Mouse (Mus musculus) lung, adult 2 months (tissue): ENCODE measurements around the gene Prrc2b.

Experiments used
- CTCF ChIP-seq: fragments of 200-500 bp; IDR thresholded peaks from 2 replicates; pipeline ENCODE4 v1.5.1; 2011; ENCODE audit warnings: mild to moderate bottlenecking, low read length, control low read depth; ENCODE audit not compliant: insufficient read depth
- POLR2A ChIP-seq: fragments of 200-500 bp; IDR thresholded peaks from 2 replicates; pipeline ENCODE4 v1.6.1; 2011; ENCODE audit warnings: low read depth, mild to moderate bottlenecking, control low read depth, low read length, borderline replicate concordance; ENCODE audit errors: extremely low read depth

DNA sequence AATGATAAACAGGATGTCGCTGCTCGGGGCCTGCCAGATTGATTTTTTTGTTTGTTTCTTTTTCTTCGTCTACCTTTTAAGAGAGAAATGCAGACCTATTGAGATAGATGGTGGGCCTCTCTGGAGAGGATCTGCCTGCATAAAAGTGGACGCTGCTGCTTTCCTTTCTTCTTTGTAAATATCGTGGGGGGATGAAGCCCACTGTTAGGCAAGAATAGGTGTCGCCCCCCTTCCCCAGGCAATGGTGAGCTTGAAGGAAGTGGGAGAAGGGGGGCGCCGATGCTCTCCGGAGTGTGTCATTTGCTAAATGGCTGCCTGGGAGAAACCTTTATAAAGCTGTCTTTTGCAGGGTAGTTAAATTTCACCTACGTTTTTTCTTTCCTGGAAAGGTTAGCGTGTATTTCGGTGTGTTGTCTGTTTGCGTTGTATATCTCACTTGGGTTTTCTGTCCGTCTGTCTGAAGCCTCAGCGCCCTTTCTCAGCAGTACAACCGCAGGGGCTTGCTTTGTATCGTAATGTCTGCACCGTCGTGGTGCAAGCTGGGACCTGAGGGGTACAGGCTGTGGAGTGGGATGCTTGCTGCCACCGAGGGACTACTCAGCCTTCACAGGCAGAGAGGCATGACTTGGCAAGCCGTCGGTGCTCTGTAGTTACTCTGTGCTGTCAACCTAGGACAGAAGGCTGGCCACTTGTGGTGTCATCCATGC is 931 bp downstream of the Prrc2b start:
- TF ChIP-seq CTCF (no peak), POLR2A (no peak)
